Mouse (Mus musculus) thymus, adult 2 months (tissue): ENCODE data around the gene Rph3al. TPM values are rescaled to one million over a fixed set of nuclear protein-coding genes. Genes with fewer than 3 reads are reported as not detected.

Experiments
- DNase-seq: peaks from one replicate; pipeline ENCODE4 v3.0.0; 2021
- H3K27ac ChIP-seq: fragments of 200-500 bp; 2 replicates; pipeline ENCODE4 v1.5.1; 2012; ENCODE audit warnings: low read length, control low read depth; ENCODE audit not compliant: control insufficient read depth, insufficient read depth
- H3K27me3 ChIP-seq: fragments of 200-500 bp; 2 replicates; pipeline ENCODE4 v1.6.1; 2012; ENCODE audit warnings: mild to moderate bottlenecking, low read length, moderate library complexity, mixed read lengths; ENCODE audit not compliant: control insufficient read depth, insufficient read depth
- H3K36me3 ChIP-seq: fragments of 200-500 bp; 2 replicates; pipeline ENCODE4 v1.6.1; 2012; ENCODE audit warnings: mild to moderate bottlenecking, low read length, moderate library complexity; ENCODE audit not compliant: control insufficient read depth, insufficient read depth
- H3K4me1 ChIP-seq: fragments of 200-500 bp; replicated peaks from 2 replicates; pipeline ENCODE4 v1.6.1; 2012; ENCODE audit warnings: low read length; ENCODE audit not compliant: control insufficient read depth, insufficient read depth
- H3K4me3 ChIP-seq: fragments of 200-500 bp; 2 replicates; pipeline ENCODE4 v1.5.1; 2012; ENCODE audit warnings: mild to moderate bottlenecking, low read length, control low read depth, moderate library complexity; ENCODE audit not compliant: control insufficient read depth, insufficient read depth
- CTCF ChIP-seq: fragments of 200-500 bp; IDR thresholded peaks from 2 replicates; pipeline ENCODE4 v1.5.1; 2012; ENCODE audit warnings: mild to moderate bottlenecking, control low read depth, low read length, moderate library complexity, borderline replicate concordance; ENCODE audit not compliant: control insufficient read depth, poor library complexity, insufficient read depth; ENCODE audit errors: extremely low read depth
- POLR2A ChIP-seq: fragments of 200-500 bp; IDR thresholded peaks from 2 replicates; pipeline ENCODE4 v1.6.1; 2012; ENCODE audit warnings: mild to moderate bottlenecking, low read length, control low read depth, moderate library complexity; ENCODE audit not compliant: control insufficient read depth, poor library complexity, insufficient read depth; ENCODE audit errors: extremely low read depth
- WGBS: fragments of 180-500 bp; shearing (Covaris S2); methylation state at CpG from one replicate; pipeline ENCODE4 v1.1.7; 2018; 5-methylcytosine and 5-hydroxymethylcytosine counted together
- polyA plus RNA-seq: library from polyadenylated mRNA; depleted of rRNA; stranded (reverse); fragments of >200 nt; gene quantifications from 2 replicates; pipeline ENCODE4 v1.2.3, GENCODE M21; 2012

The Rph3al gene
- polyA plus RNA-seq, 1 experiment, result 7.6 TPM

DNA sequence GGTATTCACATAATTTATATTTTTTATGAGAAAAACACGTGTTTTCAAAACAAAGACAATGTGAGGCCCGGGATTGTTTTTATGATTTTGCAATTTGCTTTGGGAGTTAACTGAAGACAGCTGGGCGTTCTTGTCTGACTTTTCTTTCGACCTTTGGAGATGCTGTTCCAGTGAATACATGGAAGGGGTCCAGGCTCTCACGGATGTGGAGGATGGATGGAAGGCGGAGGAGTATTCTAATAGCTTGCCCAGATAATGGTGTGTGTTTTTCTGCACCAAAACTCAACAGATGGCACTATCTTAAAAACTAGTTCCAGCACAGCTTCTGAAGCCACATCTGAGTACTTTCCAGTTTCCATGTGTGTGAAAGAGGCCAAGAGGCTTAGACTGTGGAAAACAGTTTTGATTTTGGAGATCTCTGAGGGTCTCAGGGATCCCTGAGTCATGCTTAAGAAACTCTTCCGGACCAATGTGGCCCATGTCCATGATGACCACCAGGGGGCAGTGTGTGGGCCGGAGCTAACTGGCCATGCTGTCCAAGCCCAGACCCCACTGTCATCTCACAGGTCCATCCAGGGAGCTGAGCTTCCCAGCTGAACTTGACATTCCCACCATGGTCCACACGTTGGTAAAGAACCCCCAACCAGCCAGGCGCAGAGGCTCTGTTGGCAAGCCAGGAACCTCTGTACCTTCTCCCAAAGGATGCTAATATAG is 25.1 kb downstream of the Rph3al start:
- H3K4me1 ChIP-seq, result no peaks in the 10 kb centered on the region
- no peak for TF ChIP-seq POLR2A
- TF ChIP-seq CTCF, result peak; percentile 96
- no peaks in the 10 kb centered on the region for H3K36me3 ChIP-seq
- 67% methylated on average over 10 of the region's 10 CpGs for WGBS
- H3K27ac ChIP-seq, result no peak overlapping the region
- DNase-seq, result peak; percentile 45
- H3K27me3 ChIP-seq, result no peaks in the 10 kb centered on the region
- H3K4me3 ChIP-seq, result no peak overlapping the region

DNA sequence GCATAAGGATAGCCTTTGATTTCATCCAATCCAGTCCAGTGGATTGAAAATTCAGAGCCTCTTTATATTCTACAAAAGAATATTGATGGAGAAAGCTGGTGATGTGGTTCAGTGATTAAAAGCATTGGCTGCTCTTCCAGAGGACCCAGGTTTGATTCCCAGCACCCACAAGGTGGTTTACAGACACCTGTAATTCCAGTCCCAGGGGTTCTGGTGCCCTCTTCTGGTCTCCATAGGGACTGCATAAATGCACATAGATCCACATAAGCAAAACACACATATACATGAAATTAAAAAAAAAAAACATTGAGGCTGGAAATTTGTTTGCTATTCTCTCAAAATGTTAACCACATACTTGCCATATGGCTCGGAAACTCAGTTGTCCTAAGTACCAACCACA is 26.3 kb downstream of the Rph3al start:
- H3K36me3 ChIP-seq, result no peaks in the 10 kb centered on the region
- DNase-seq, result no peak
- H3K4me3 ChIP-seq, result no peak overlapping the region
- H3K4me1 ChIP-seq, result no peaks in the 10 kb centered on the region
- 100% methylated on average over 1 of the region's 1 CpGs for WGBS
- H3K27ac ChIP-seq, result no peak overlapping the region
- no peaks in the 10 kb centered on the region for H3K27me3 ChIP-seq
- TF ChIP-seq CTCF (no peak), POLR2A (no peak)

DNA sequence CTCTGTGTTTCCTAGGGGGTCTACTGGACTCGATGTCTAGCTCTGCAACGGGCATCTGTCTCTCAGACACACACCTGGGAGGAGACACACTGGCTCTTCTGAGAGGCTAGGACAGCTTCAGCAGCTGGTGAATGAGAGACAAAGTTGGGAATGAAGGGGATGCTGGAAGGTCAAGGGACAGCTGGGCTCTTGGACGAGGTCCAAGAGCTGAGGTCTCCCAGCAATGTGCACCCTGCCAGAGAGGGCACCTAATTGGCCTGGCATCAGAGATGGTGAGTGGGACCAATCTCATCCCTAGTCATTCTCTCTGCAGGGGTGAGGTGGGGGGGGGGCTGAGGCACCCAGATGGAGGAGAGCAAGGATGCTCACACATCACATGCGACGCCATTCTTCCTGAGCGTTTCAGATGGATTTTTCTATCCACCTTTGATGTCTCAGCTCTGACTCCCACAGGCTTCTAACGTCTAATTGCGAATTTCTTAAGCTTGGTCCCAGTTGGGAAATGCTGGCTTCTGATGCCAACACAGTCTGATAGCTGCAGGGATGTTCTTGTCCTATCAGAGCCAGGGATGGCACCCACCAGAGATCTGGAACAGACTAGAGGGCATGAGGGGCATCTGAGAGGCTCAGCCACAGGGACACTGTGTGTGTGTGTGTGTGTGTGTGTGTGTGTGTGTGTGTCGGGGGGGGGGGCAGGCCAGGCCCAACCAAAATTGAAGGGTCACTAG is 28.4 kb downstream of the Rph3al start:
- Histone ChIP-seq H3K36me3 (no peaks in the 10 kb centered on the region), H3K4me1 (no peaks in the 10 kb centered on the region), H3K4me3 (no peak overlapping the region), H3K27me3 (no peaks in the 10 kb centered on the region), H3K27ac (no peak overlapping the region)
- TF ChIP-seq CTCF (no peak), POLR2A (no peak)
- DNase-seq, result no peak
- WGBS, result 97% methylated on average over 9 of the region's 9 CpGs

DNA sequence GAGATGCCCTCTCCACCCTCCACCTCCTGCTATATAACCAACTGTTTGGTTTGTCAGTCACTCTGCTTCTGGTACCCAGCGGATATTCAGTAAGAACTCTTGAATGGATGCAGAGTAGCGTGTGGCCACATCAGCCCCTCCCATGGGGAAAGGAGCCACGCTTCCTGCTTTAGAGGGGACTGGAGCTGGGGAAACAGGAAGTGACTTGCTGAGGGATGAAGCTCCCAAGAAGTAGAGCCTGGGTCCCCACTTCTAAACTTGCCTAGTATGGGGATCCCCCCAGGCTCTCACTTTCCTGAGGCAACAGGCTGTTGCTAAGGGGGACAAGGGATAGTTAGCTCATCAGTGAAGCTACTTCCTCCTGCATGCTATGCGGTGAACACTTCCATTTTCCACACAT is 30.8 kb downstream of the Rph3al start:
- no peak for DNase-seq
- Histone ChIP-seq H3K36me3 (no peaks in the 10 kb centered on the region), H3K27ac (no peak overlapping the region), H3K4me3 (no peak overlapping the region), H3K27me3 (no peaks in the 10 kb centered on the region), H3K4me1 (no peaks in the 10 kb centered on the region)
- WGBS, result 84% methylated on average over 4 of the region's 4 CpGs
- TF ChIP-seq CTCF, result no peak
- no peak for TF ChIP-seq POLR2A

DNA sequence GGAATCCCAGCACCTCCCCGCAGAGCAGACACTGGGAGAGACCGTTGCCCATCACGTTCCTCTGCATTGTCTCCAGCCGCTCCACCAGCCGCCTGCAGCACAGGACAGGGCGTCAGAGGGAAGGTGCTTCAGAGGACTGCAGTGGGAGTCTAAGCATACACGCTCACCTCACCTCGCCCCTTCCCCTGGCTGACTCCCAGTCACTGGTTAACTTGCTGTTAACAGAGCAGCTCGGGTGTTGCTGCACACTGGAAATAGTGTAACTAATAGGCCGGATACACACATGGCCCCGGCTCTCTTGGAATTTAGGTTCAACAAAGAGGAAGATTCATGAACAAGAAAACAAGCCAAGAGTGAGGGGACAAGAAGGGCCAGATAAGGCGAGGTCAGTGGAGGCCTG is 31.7 kb downstream of the Rph3al start:
- H3K36me3 ChIP-seq, result no peaks in the 10 kb centered on the region
- H3K4me3 ChIP-seq, result no peak overlapping the region
- TF ChIP-seq POLR2A (no peak), CTCF (no peak)
- DNase-seq, result no peak
- no peaks in the 10 kb centered on the region for H3K27me3 ChIP-seq
- H3K27ac ChIP-seq, result no peak overlapping the region
- 95% methylated on average over 12 of the region's 12 CpGs for WGBS
- H3K4me1 ChIP-seq, result no peaks in the 10 kb centered on the region

DNA sequence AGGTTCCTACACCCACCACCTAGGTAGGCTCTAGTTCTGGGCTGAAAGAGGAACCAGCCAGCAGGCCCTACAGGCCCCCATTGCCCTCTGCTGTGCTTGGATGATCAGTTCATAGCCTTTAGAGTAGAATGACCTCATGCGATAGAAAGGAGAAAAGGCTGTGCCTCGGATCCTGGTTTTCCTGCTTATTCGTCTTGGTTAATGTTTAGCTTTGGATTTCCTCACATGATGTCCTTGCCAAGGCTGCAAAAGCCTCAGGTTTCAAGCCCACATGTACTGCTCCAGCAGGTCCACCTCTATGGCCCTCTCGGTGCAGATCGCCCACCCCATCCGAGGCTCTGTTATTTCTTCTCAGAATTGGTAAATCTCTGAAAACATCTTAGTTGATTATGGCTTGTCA is 33.2 kb downstream of the Rph3al start:
- no peak for DNase-seq
- TF ChIP-seq POLR2A, result no peak
- no peak for TF ChIP-seq CTCF
- 99% methylated on average over 6 of the region's 6 CpGs for WGBS
- Histone ChIP-seq H3K4me3 (no peak overlapping the region), H3K4me1 (no peaks in the 10 kb centered on the region), H3K27me3 (no peaks in the 10 kb centered on the region), H3K36me3 (no peaks in the 10 kb centered on the region), H3K27ac (no peak overlapping the region)

DNA sequence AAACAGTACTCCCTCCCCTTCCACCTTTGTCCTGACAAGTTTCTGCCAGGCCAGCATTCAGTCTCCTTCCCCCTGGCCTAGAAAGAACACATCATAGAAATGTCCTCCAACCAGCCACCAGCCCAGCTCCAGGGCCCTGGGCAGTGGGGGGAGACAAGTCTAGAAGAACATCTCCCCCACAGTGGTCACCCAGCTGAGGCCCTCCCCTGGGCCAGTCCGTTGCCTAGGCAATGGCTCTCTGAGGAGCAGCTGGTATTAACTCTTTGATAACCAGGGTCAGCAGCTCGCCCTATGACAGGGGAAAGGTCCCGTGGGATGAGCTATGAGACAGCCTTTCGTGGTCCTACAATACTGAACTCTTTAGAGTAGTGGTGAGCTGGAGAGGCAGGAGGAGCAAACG is 33.7 kb downstream of the Rph3al start:
- no peak overlapping the region for H3K4me3 ChIP-seq
- 88% methylated on average over 5 of the region's 5 CpGs for WGBS
- H3K4me1 ChIP-seq, result no peaks in the 10 kb centered on the region
- no peak for DNase-seq
- no peaks in the 10 kb centered on the region for H3K27me3 ChIP-seq
- H3K27ac ChIP-seq, result no peak overlapping the region
- H3K36me3 ChIP-seq, result no peaks in the 10 kb centered on the region
- TF ChIP-seq POLR2A, result no peak
